Mouse (Mus musculus) lung, postnatal 14 days (tissue): ENCODE measurements at regions not wholly inside any gene's neighbourhood (a gene's known extent, or its start where the extent isn't known, plus 50 kb on each side); places are given as distances from the start of the nearest gene placed in this dataset.

Source experiments
- DNase-seq: peaks from one replicate; pipeline ENCODE4 v3.0.0; 2021

- DNase-seq, result no peak
Measured at GRCm38 (mm10) chr12:79879093-79879917, 233.5 kb downstream of the Zfp36l1 start.

GRCm38 (mm10) chr12:79878766-79879092, 234.1 kb downstream of the Zfp36l1 start:
- DNase-seq, result no peak

- DNase-seq, result no peak
Measured at GRCm38 (mm10) chr12:79878163-79878562, 234.7 kb downstream of the Zfp36l1 start.

- no peak for DNase-seq
Measured at GRCm38 (mm10) chr12:79874333-79874732, 238.5 kb downstream of the Zfp36l1 start.

- DNase-seq, result no peak
Measured at GRCm38 (mm10) chr12:79865179-79865552, 247.6 kb downstream of the Zfp36l1 start.

GRCm38 (mm10) chr12:79864346-79865178, 248.3 kb downstream of the Zfp36l1 start:
- no peak for DNase-seq
